ENCODE assay signal across 19 mouse cellular contexts in genomic region chr2:178548937-178549336, GRCm38 (mm10).
"Had no signal": no experiment of that assay in that cellular context is flagged by ENCODE, and none has a peak within 500 bp of the region (broad histone marks: within the 10 kb centered on the region; RNA-seq: fewer than 3 reads in every experiment).

No protein-coding gene starts in this region.

- H3K4me2 ChIP-seq: liver, embryonic 13.5 days; lung, embryonic 15.5 days; midbrain, embryonic 15.5 days; neural tube, embryonic 12.5 days; neural tube, embryonic 15.5 days had no signal

- H3K27me3 ChIP-seq: liver, embryonic 13.5 days; lung, embryonic 15.5 days; midbrain, embryonic 15.5 days; neural tube, embryonic 12.5 days; neural tube, embryonic 15.5 days had no signal

- H3K9me3 ChIP-seq: liver, embryonic 13.5 days; lung, embryonic 15.5 days; megakaryocyte, embryonic 14.5 days; midbrain, embryonic 10.5 days; midbrain, embryonic 15.5 days; neural tube, embryonic 12.5 days; neural tube, embryonic 15.5 days had no signal

- H3K36me3 ChIP-seq: liver, embryonic 13.5 days; lung, embryonic 15.5 days; midbrain, embryonic 10.5 days; midbrain, embryonic 15.5 days; neural tube, embryonic 12.5 days; neural tube, embryonic 15.5 days had no signal

- H3K9ac ChIP-seq: liver, embryonic 13.5 days; lung, embryonic 15.5 days; midbrain, embryonic 15.5 days; neural tube, embryonic 12.5 days; neural tube, embryonic 15.5 days had no signal

- DNase-seq: kidney, adult 2 months; kidney, postnatal 25 days; layer of hippocampus, adult 9-11 months; liver, embryonic 13.5 days; lung, postnatal 10 days; lung, postnatal 36 days; spleen, adult 18-20 months; thymus, adult 18-20 months; thymus, postnatal 14 days; thymus, postnatal 4 days had no signal

- H3K27ac ChIP-seq: kidney, postnatal 0 days; layer of hippocampus, adult 2 months; liver, embryonic 13.5 days; lung, embryonic 15.5 days; midbrain, embryonic 10.5 days; midbrain, embryonic 15.5 days; neural tube, embryonic 12.5 days; neural tube, embryonic 15.5 days had no signal

- H3K4me1 ChIP-seq: liver, embryonic 13.5 days; lung, embryonic 15.5 days; neural tube, embryonic 12.5 days had no signal

- ATAC-seq: intestine, postnatal 0 days; midbrain, embryonic 15.5 days had no signal

- H3K4me3 ChIP-seq: layer of hippocampus, adult 2 months; liver, embryonic 13.5 days; lung, embryonic 15.5 days; megakaryocyte, embryonic 14.5 days; midbrain, embryonic 10.5 days; midbrain, embryonic 15.5 days; neural tube, embryonic 12.5 days; neural tube, embryonic 15.5 days had no signal
